Mouse (Mus musculus) limb, embryonic 14.5 days (tissue): ENCODE data around the gene Rnaseh2a. TPM values are rescaled to one million over a fixed set of nuclear protein-coding genes. Genes with fewer than 3 reads are reported as not detected.

Experiments
- ATAC-seq: fragments of 200-750 bp; cut with Nextera tagmentation; 2 replicates; pipeline ENCODE4 v1.8.0; 2017; ENCODE audit warnings: low read depth, moderate number of reproducible peaks, moderate TSS enrichment; ENCODE audit not compliant: low FRiP score
- DNase-seq: peaks from one replicate; pipeline ENCODE4 v3.0.0-alpha.2; 2015; ENCODE audit warnings: low spot score
- H3K27ac ChIP-seq: fragments of 300-500 bp; sonication (generic); replicated peaks from 2 replicates; pipeline ENCODE4 v1.5.1; 2014; ENCODE audit warnings: low read depth, mild to moderate bottlenecking, low read length, moderate library complexity, mixed read lengths
- H3K27me3 ChIP-seq: fragments of 300-500 bp; sonication (generic); 2 replicates; pipeline ENCODE4 v1.6.1; 2014; ENCODE audit warnings: low read length, mixed read lengths; ENCODE audit not compliant: control insufficient read depth, insufficient read depth
- H3K36me3 ChIP-seq: fragments of 300-500 bp; sonication (generic); 2 replicates; pipeline ENCODE4 v1.6.1; 2014; ENCODE audit warnings: mild to moderate bottlenecking, low read length, moderate library complexity, mixed read lengths; ENCODE audit not compliant: control insufficient read depth, insufficient read depth
- H3K4me1 ChIP-seq: fragments of 300-500 bp; sonication (generic); 2 replicates; pipeline ENCODE4 v1.6.1; 2014; ENCODE audit warnings: antibody characterized with exemption, low read length, mixed read lengths; ENCODE audit not compliant: control insufficient read depth, insufficient read depth
- H3K4me2 ChIP-seq: fragments of 300-500 bp; sonication (generic); replicated peaks from 2 replicates; pipeline ENCODE4 v1.6.1; 2014; ENCODE audit warnings: low read depth, mild to moderate bottlenecking, low read length, moderate library complexity; ENCODE audit not compliant: severe bottlenecking
- H3K4me3 ChIP-seq: fragments of 300-500 bp; sonication (generic); replicated peaks from 2 replicates; pipeline ENCODE4 v1.5.1; 2014; ENCODE audit warnings: low read length
- H3K9ac ChIP-seq: fragments of 300-500 bp; sonication (generic); 2 replicates; pipeline ENCODE4 v1.6.1; 2014; ENCODE audit warnings: mild to moderate bottlenecking, low read depth, low read length, moderate library complexity; ENCODE audit not compliant: severe bottlenecking
- H3K9me3 ChIP-seq: fragments of 300-500 bp; sonication (generic); 2 replicates; pipeline ENCODE4 v1.6.1; 2016; ENCODE audit warnings: low read length; ENCODE audit not compliant: control insufficient read depth
- POLR2A ChIP-seq: fragments of 200-500 bp; IDR thresholded peaks from 2 replicates; pipeline ENCODE4 v1.8.0; 2012; ENCODE audit warnings: inconsistent platforms, mild to moderate bottlenecking, moderate library complexity, borderline replicate concordance; ENCODE audit not compliant: insufficient read depth, insufficient read length; ENCODE audit errors: extremely low read depth
- WGBS: fragments of 180-500 bp; shearing (Covaris S2); extraction: QIAGEN DNeasy Blood & Tissue Kit; methylation state at CpG from one replicate; pipeline ENCODE4 v1.1.7; 2014; 5-methylcytosine and 5-hydroxymethylcytosine counted together
- polyA plus RNA-seq, 2 experiments: library from polyadenylated mRNA; depleted of rRNA in 1 of 2; stranded (reverse) in 1 of 2; unstranded in 1 of 2; fragments of >200 nt; fragmentation: Nextera tagmentation in 1 of 2; extraction: Ambion mirVana in 1 of 2; gene quantifications; 2 replicates each; pipeline versions ENCODE4 v1.2.1 to v1.2.3; 2012 to 2014

The Rnaseh2a gene
- polyA plus RNA-seq, 2 experiments = 60.8 to 90.8 TPM

GRCm38 (mm10) chr8:84987388-84987787 lies 17.8 kb upstream of the Rnaseh2a start:
- Histone ChIP-seq H3K4me1 (peaks cover 23% of the 10 kb centered on the region), H3K27me3 (no peaks in the 10 kb centered on the region), H3K9me3 (no peaks in the 10 kb centered on the region), H3K36me3 (no peaks in the 10 kb centered on the region), H3K9ac (no peak overlapping the region), H3K4me2 (no peak overlapping the region), H3K27ac (no peak overlapping the region), H3K4me3 (no peak overlapping the region)
- WGBS = 81% methylated on average over 5 of the region's 5 CpGs
- no peak for TF ChIP-seq POLR2A
- ATAC-seq (no peak), DNase-seq (no peak)

GRCm38 (mm10) chr8:84986379-84986945 lies 16.9 kb upstream of the Rnaseh2a start:
- Histone ChIP-seq H3K4me1 (peaks cover 23% of the 10 kb centered on the region), H3K27ac (no peak overlapping the region; the same call in 1 of the 2 replicates), H3K36me3 (no peaks in the 10 kb centered on the region), H3K9me3 (no peaks in the 10 kb centered on the region), H3K4me2 (peak overlapping the region; percentile 89), H3K27me3 (no peaks in the 10 kb centered on the region), H3K4me3 (peak overlapping the region; percentile 37), H3K9ac (peak overlapping the region; percentile 42)
- 20% methylated on average over 8 of the region's 8 CpGs for WGBS
- ATAC-seq (no peak), DNase-seq (no peak)
- TF ChIP-seq POLR2A = no peak

GRCm38 (mm10) chr8:84985684-84986378 lies 16.3 kb upstream of the Rnaseh2a start:
- Histone ChIP-seq H3K36me3 (no peaks in the 10 kb centered on the region), H3K27me3 (no peaks in the 10 kb centered on the region), H3K9ac (peak overlapping the region; percentile 42), H3K4me1 (peaks cover 26% of the 10 kb centered on the region), H3K4me3 (peak overlapping the region; percentile 37), H3K9me3 (no peaks in the 10 kb centered on the region), H3K4me2 (peak overlapping the region; percentile 89), H3K27ac (peak overlapping the region; percentile 52; the same call in 1 of the 2 replicates)
- WGBS = 1% methylated on average over 52 of the region's 53 CpGs
- DNase-seq = peak; percentile 74
- ATAC-seq = no peak
- no peak for TF ChIP-seq POLR2A

- Histone ChIP-seq H3K4me1 (peaks cover 29% of the 10 kb centered on the region), H3K27ac (no peak overlapping the region), H3K9ac (peak overlapping the region; percentile 42), H3K4me2 (peak overlapping the region; percentile 89), H3K4me3 (peak overlapping the region; percentile 37), H3K9me3 (no peaks in the 10 kb centered on the region), H3K27me3 (no peaks in the 10 kb centered on the region), H3K36me3 (no peaks in the 10 kb centered on the region)
- WGBS = under 1% methylated on average over 23 of the region's 23 CpGs
- no peak for TF ChIP-seq POLR2A
- DNase-seq = no peak
- no peak for ATAC-seq
Measured at GRCm38 (mm10) chr8:84985049-84985683, 15.6 kb upstream of the Rnaseh2a start.

- WGBS = 10% methylated on average over 16 of the region's 16 CpGs
- H3K4me1 ChIP-seq = peaks cover 31% of the 10 kb centered on the region
- no peaks in the 10 kb centered on the region for H3K9me3 ChIP-seq
- DNase-seq (no peak), ATAC-seq (no peak)
- no peaks in the 10 kb centered on the region for H3K27me3 ChIP-seq
- no peak for TF ChIP-seq POLR2A
- H3K4me2 ChIP-seq = peak overlapping the region; percentile 89
- H3K9ac ChIP-seq = no peak overlapping the region
- no peak overlapping the region; the same call in 1 of the 2 replicates for H3K27ac ChIP-seq
- no peaks in the 10 kb centered on the region for H3K36me3 ChIP-seq
- no peak overlapping the region for H3K4me3 ChIP-seq
Measured at GRCm38 (mm10) chr8:84984294-84985048, 14.9 kb upstream of the Rnaseh2a start.
